Mouse (Mus musculus) ES-Bruce4 (cell line): ENCODE measurements around the gene Uqcc2.

ENCODE experiments used
- CTCF ChIP-seq: IDR thresholded peaks from one replicate; pipeline ENCODE4 v1.8.1; 2011; ENCODE audit warnings: low read depth, low read length
- POLR2A ChIP-seq: IDR thresholded peaks from one replicate; pipeline ENCODE4 v1.8.1; 2011; ENCODE audit warnings: low read length; ENCODE audit not compliant: insufficient read depth

DNA sequence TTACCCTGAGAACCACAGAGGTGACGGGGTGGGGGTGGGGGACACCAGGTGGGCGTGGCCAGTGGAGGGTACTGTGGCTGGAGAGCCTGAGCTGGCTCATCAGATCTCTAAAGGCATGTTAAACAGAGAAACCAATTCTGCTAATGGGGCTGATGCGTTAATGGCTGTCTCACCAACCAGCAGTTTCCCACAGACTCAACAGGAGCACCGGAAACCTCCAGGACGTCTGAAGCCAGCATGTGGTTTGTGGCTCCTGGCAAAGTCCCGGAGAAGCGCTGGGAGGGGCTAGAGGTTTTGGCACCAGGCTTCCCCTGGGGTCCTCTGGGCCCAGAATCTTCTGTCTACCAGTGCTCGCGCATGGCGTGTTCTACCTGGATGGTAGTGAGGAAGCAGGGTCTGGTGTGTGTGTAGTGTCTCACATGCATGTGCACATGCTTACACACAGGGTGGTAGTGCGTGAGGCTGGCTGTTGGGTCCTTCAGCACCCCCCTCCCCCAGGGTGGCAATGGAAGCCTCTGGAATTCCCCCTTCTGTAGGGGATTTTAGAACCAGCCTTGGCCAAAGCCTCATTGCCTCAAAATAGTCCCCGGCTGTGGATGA is 46.1 kb upstream of the Uqcc2 start:
- TF ChIP-seq CTCF = no peak
- TF ChIP-seq POLR2A = no peak
